Mouse (Mus musculus): ENCODE results near the gene 2300002M23Rik.

The 2300002M23Rik gene

GRCm38 (mm10) chr17:35617127-35617526, 49.9 kb downstream of the 2300002M23Rik start:
- DNase-seq (ENCODE audit: low spot score in 2 of 2) = no peak
